Mouse (Mus musculus): ENCODE measurements at regions not wholly inside any gene's neighbourhood (a gene's known extent, or its start where the extent isn't known, plus 50 kb on each side); places are given as distances from the start of the nearest gene placed in this dataset.
"Not testable (repeated sequence)": the region's sequence is repeated elsewhere in the genome, so short reads cannot be mapped to it uniquely, and the experiment has no call there.

DNA sequence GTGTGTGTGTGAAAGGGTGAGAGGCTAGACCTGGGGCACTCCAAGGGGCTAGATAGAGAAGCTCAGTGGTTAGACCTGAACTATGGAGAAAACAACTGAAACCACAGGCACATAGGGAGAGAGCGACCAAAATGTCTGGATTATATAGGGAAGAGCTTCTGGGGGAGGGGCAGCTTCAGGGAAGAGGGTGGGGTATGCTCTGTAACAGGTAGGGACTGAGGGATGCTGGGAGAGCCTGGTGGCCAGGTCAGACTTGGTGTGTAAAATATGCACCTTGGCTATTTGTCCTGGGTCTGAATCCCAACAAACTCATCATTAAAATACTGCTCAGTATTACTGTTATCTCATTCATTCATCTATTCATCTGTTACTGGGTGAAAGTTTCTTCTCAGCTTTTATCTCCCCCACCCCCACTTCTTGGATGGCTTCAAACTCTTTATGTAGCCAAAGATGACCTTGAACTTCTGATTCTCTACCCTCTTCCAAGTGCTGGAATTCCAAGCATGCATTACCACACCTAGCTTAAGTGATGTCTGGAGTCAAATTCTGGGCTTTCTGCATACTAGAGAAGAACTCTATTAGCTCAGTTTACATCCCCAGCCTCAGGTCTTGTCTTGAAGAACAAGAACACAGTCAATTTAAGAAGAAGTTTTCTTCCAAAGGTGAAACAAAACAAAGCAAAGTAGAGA lies 94.5 kb downstream of the Fam43a start:
- H3K4me3 ChIP-seq (ENCODE audit: inconsistent target) = no peak overlapping the region
- no peaks in the 10 kb centered on the region for H3K36me3 ChIP-seq (ENCODE audit: inconsistent target)
- H3K27ac ChIP-seq = no peak overlapping the region
- H3K79me2 ChIP-seq (ENCODE audit: inconsistent target) = no peaks in the 10 kb centered on the region
- 91% methylated on average over 1 of the region's 1 CpGs for WGBS (ENCODE audit: missing documents)

GRCm38 (mm10) chr16:30695691-30696090 lies 96.2 kb downstream of the Fam43a start:
- 58% methylated on average over 8 of the region's 8 CpGs for WGBS (ENCODE audit: missing documents)
- Histone ChIP-seq H3K4me3 (ENCODE audit: inconsistent target) (no peak overlapping the region), H3K79me2 (ENCODE audit: inconsistent target) (no peaks in the 10 kb centered on the region), H3K27ac (no peak overlapping the region), H3K36me3 (ENCODE audit: inconsistent target) (no peaks in the 10 kb centered on the region)

- Histone ChIP-seq H3K27ac (no peak overlapping the region), H3K4me3 (ENCODE audit: inconsistent target) (no peak overlapping the region), H3K36me3 (ENCODE audit: inconsistent target) (no peaks in the 10 kb centered on the region), H3K79me2 (ENCODE audit: inconsistent target) (no peaks in the 10 kb centered on the region)
- 92% methylated on average over 4 of the region's 4 CpGs for WGBS (ENCODE audit: missing documents)
Observed at GRCm38 (mm10) chr16:30697209-30697608, 97.7 kb downstream of the Fam43a start.

DNA sequence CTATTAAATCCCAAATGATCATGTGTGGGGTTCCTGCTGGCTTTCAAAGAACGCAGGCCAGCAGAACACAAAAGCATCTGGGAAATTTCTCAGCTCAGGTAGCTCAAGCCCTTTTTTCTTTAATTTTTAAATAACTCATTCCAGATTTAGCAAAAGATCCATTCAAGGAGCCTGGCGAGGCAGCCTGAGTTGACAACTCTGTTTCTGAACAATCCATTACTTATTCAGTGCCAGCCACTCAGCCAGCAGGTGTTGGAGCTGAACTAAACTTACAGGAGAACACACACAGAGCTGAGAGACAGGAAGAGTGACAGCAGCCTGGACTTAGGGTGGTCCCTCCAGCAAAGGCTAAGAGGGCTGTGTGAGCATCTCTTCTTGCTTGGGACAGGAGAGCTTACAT lies 98.3 kb downstream of the Fam43a start:
- Histone ChIP-seq H3K36me3 (ENCODE audit: inconsistent target) (no peaks in the 10 kb centered on the region), H3K79me2 (ENCODE audit: inconsistent target) (no peaks in the 10 kb centered on the region), H3K27ac (no peak overlapping the region), H3K4me3 (ENCODE audit: inconsistent target) (no peak overlapping the region)
- WGBS (ENCODE audit: missing documents) = 95% methylated on average over 2 of the region's 2 CpGs

- no peaks in the 10 kb centered on the region for H3K36me3 ChIP-seq (ENCODE audit: inconsistent target)
- no peak overlapping the region for H3K27ac ChIP-seq
- no peaks in the 10 kb centered on the region for H3K79me2 ChIP-seq (ENCODE audit: inconsistent target)
- WGBS (ENCODE audit: missing documents) = 94% methylated on average over 8 of the region's 8 CpGs
- no peak overlapping the region for H3K4me3 ChIP-seq (ENCODE audit: inconsistent target)
Observed at GRCm38 (mm10) chr16:30703831-30704230, 104.3 kb downstream of the Fam43a start.

DNA sequence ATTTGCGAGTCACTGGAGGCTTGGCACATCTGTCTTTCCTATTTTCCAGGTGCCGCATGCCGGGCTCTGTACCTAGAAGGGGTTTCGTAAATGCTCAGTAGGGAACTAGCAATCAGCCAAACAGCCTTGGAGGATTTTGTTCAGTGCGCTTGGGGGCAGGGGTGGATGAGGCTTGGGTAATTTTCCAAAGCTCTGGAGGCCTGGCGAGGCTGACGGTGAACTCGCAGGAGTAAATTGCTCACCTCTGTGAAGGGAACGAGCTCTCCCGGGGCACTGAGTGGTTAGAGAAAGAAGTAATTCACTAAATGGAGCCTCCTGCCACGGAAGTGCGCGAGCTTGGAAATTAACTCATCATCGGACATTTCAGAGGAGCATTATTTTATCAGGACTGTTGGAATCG lies 110.0 kb downstream of the Fam43a start:
- H3K36me3 ChIP-seq (ENCODE audit: inconsistent target) = no peaks in the 10 kb centered on the region
- no peak overlapping the region for H3K27ac ChIP-seq
- H3K4me3 ChIP-seq (ENCODE audit: inconsistent target) = no peak overlapping the region
- 94% methylated on average over 15 of the region's 15 CpGs for WGBS (ENCODE audit: missing documents)
- no peaks in the 10 kb centered on the region for H3K79me2 ChIP-seq (ENCODE audit: inconsistent target)

- 70% methylated on average over 2 of the region's 2 CpGs for WGBS (ENCODE audit: missing documents)
- H3K4me3 ChIP-seq (ENCODE audit: inconsistent target) = no peak overlapping the region
Observed at GRCm38 (mm10) chr16:30709975-30710374, 110.5 kb downstream of the Fam43a start.

GRCm38 (mm10) chr16:30712570-30712969 lies 113.0 kb downstream of the Fam43a start:
- no peak overlapping the region for H3K27ac ChIP-seq
- no peak overlapping the region for H3K4me3 ChIP-seq (ENCODE audit: inconsistent target)
- no peaks in the 10 kb centered on the region for H3K36me3 ChIP-seq (ENCODE audit: inconsistent target)
- WGBS (ENCODE audit: missing documents) = 92% methylated on average over 6 of the region's 6 CpGs
- H3K79me2 ChIP-seq (ENCODE audit: inconsistent target) = no peaks in the 10 kb centered on the region

More at GRCm38 (mm10) chr16:30709975-30710374, 110.5 kb downstream of the Fam43a start:
- Histone ChIP-seq H3K79me2 (ENCODE audit: inconsistent target) (no peaks in the 10 kb centered on the region), H3K36me3 (ENCODE audit: inconsistent target) (no peaks in the 10 kb centered on the region), H3K27ac (no peak overlapping the region)

DNA sequence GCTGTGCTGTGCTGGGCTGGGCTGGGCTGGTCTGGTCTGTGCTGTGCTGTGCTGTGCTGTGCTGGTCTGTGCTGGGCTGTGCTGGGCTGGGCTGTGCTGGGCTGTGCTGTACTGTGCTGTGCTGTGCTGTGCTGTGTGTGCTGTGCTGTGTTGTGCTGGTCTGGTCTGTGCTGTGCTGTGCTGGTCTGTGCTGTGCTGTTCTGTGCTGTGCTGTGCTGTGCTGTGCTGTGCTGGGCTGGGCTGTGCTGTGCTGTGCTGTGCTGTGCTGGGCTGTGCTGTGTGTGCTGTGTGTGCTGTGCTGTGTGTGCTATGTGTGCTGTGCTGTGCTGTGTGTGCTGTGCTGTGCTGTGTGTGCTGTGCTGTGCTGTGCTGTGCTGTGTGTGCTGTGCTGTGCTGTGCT lies 118.1 kb downstream of the Fam43a start:
- H3K36me3 ChIP-seq (ENCODE audit: inconsistent target); H3K27ac ChIP-seq; H3K79me2 ChIP-seq (ENCODE audit: inconsistent target); H3K4me3 ChIP-seq (ENCODE audit: inconsistent target): not testable (repeated sequence)

DNA sequence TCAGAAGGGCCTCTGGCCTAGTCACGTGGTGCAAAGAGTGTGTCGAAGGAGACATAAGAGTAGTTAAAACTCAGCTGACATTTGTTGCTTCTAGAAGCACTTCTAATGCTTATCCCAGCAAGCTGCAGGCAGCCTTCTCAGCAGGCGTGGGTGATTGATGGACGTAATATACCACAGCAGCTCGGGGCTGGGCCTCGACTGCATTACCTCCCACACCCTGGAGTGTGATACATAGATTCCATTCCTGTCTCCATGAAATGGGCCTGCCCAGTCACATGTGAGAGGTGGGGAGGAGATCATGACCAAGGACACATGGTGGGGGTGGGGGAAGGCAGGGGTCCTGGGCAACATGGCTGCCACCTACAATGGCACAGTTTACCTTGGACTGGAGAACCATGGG lies 121.3 kb downstream of the Fam43a start:
- 91% methylated on average over 6 of the region's 6 CpGs for WGBS (ENCODE audit: missing documents)
- Histone ChIP-seq H3K4me3 (ENCODE audit: inconsistent target) (no peak overlapping the region), H3K36me3 (ENCODE audit: inconsistent target) (no peaks in the 10 kb centered on the region), H3K27ac (no peak overlapping the region), H3K79me2 (ENCODE audit: inconsistent target) (no peaks in the 10 kb centered on the region)

- Histone ChIP-seq H3K4me3 (ENCODE audit: inconsistent target) (no peak overlapping the region), H3K79me2 (ENCODE audit: inconsistent target) (no peaks in the 10 kb centered on the region), H3K36me3 (ENCODE audit: inconsistent target) (no peaks in the 10 kb centered on the region), H3K27ac (no peak overlapping the region)
Observed at GRCm38 (mm10) chr16:30721223-30721622, 121.7 kb downstream of the Fam43a start.

- 18% methylated on average over 3 of the region's 3 CpGs for WGBS (ENCODE audit: missing documents)
- H3K36me3 ChIP-seq (ENCODE audit: inconsistent target) = no peaks in the 10 kb centered on the region
- no peak overlapping the region for H3K4me3 ChIP-seq (ENCODE audit: inconsistent target)
- no peaks in the 10 kb centered on the region for H3K79me2 ChIP-seq (ENCODE audit: inconsistent target)
- H3K27ac ChIP-seq = no peak overlapping the region
Observed at GRCm38 (mm10) chr16:30722372-30722771, 122.8 kb downstream of the Fam43a start.

DNA sequence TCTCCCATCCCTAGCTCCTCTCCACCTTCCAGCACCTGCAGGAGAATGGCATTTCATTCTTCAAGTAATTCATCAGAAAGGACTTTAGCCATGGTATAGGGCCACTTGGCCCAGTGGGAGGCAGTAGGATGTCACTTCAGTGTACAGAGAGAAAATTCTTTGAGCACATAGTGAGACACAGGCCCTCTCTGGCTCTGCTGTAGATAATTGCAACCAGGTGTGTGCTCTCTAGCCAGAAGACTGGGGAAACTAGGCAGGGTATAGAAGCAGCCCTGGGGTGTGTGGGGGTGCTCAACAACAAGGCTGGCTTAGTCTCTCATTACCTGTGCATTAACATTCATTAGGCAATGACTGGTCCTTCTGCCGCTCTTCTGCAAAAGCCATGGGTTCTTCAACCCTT lies 125.1 kb downstream of the Fam43a start:
- no peak overlapping the region for H3K27ac ChIP-seq
- no peaks in the 10 kb centered on the region for H3K36me3 ChIP-seq (ENCODE audit: inconsistent target)
- no peak overlapping the region for H3K4me3 ChIP-seq (ENCODE audit: inconsistent target)
- 100% methylated on average over 1 of the region's 1 CpGs for WGBS (ENCODE audit: missing documents)
- H3K79me2 ChIP-seq (ENCODE audit: inconsistent target) = no peaks in the 10 kb centered on the region

GRCm38 (mm10) chr16:30732770-30733415 lies 133.4 kb downstream of the Fam43a start:
- no peak overlapping the region for H3K4me3 ChIP-seq (ENCODE audit: inconsistent target)
- H3K27ac ChIP-seq = no peak overlapping the region
- no peaks in the 10 kb centered on the region for H3K36me3 ChIP-seq (ENCODE audit: inconsistent target)
- no peaks in the 10 kb centered on the region for H3K79me2 ChIP-seq (ENCODE audit: inconsistent target)
- WGBS (ENCODE audit: missing documents) = 59% methylated on average over 9 of the region's 9 CpGs

- H3K79me2 ChIP-seq (ENCODE audit: inconsistent target) = no peaks in the 10 kb centered on the region
- H3K27ac ChIP-seq = no peak overlapping the region
- WGBS (ENCODE audit: missing documents) = 86% methylated on average over 11 of the region's 11 CpGs
- H3K4me3 ChIP-seq (ENCODE audit: inconsistent target) = no peak overlapping the region
- no peaks in the 10 kb centered on the region for H3K36me3 ChIP-seq (ENCODE audit: inconsistent target)
Observed at GRCm38 (mm10) chr16:30733478-30733877, 134.0 kb downstream of the Fam43a start.

DNA sequence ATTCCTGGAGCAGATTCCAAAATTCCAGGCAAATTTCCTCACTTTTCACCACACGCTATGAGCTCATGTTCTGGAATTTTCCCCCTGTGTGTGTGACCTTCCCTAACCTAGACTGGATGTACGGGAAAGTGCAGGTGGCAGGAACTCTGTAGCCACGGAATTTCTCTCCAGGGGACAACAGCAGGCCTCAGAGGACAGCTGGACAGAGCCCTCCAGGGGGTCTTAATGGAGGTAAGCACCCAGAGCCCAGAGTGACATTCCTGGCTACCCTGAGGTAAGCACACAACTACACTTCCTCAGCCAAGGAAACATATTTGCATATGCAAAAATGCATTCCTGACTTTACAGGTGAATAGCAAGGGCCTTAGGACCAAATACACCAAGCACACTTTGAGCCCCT lies 135.8 kb downstream of the Fam43a start:
- 94% methylated on average over 3 of the region's 3 CpGs for WGBS (ENCODE audit: missing documents)
- Histone ChIP-seq H3K27ac (no peak overlapping the region), H3K4me3 (ENCODE audit: inconsistent target) (no peak overlapping the region), H3K79me2 (ENCODE audit: inconsistent target) (no peaks in the 10 kb centered on the region), H3K36me3 (ENCODE audit: inconsistent target) (no peaks in the 10 kb centered on the region)

Data from macrophage (primary cell).